In genomic region chr3:116221686-116222010, GRCm38 (mm10) we compare ENCODE assay signal across 11 mouse cellular contexts. TPM values are rescaled to one million over a fixed set of nuclear protein-coding genes. Genes with fewer than 3 reads are reported as not detected.
DNase-seq lines count a peak whose midpoint lies in the region; ATAC-seq and TF ChIP-seq lines count a peak whose summit lies in the region.
"Had no signal": no experiment of that assay in that cellular context is flagged by ENCODE, and none has a peak within 500 bp of the region (broad histone marks: within the 10 kb centered on the region; RNA-seq: fewer than 3 reads in every experiment).

No protein-coding gene starts in this region.

- peak; percentile 33 for TF ChIP-seq CTCF in lung, embryonic 14.5 days (IDR thresholded peaks at IDR 0.05; ENCODE audit: low read depth)

- 7% methylated on average over 3 of the region's 3 CpGs for WGBS in lung, embryonic 14.5 days
- WGBS in embryonic facial prominence, embryonic 10.5 days, result 17% methylated on average over 3 of the region's 3 CpGs

- peak; percentile 41 to 89 for DNase-seq in adrenal gland, adult (ENCODE audit: inconsistent age in 2 of 2, low spot score in 1 of 2)
- DNase-seq in adrenal gland, postnatal 4 days (ENCODE audit: low spot score in 2 of 2), result no peak
- DNase-seq in lung, embryonic 14.5 days, result peak; percentile 69
- DNase-seq in lung, postnatal 36 days, result no peak
- peak; percentile 21 for DNase-seq in embryonic facial prominence, embryonic 10.5 days (ENCODE audit: low spot score)
- DNase-seq in skeletal muscle tissue, adult 2 months (ENCODE audit: low read depth, low spot score), result peak; percentile 30
- no peak for DNase-seq in thymus, adult 18-20 months
- DNase-seq in spleen, postnatal 4 days (ENCODE audit: low spot score in 2 of 2), result no peak
- DNase-seq: cerebellum, adult 11 months had no signal

- no peak overlapping the region for H3K9ac ChIP-seq in lung, embryonic 14.5 days
- H3K9ac ChIP-seq: midbrain, embryonic 12.5 days had no signal

- H3K36me3 ChIP-seq in lung, embryonic 14.5 days (ENCODE audit: insufficient read depth), result no peaks in the 10 kb centered on the region
- no peaks in the 10 kb centered on the region for H3K36me3 ChIP-seq in embryonic facial prominence, embryonic 10.5 days (replicated peaks)
- H3K36me3 ChIP-seq: midbrain, embryonic 12.5 days had no signal

- H3K9me3 ChIP-seq in lung, embryonic 14.5 days (ENCODE audit: low read depth, low read length), result no peaks in the 10 kb centered on the region
- H3K9me3 ChIP-seq in embryonic facial prominence, embryonic 10.5 days, result no peaks in the 10 kb centered on the region
- H3K9me3 ChIP-seq: midbrain, embryonic 12.5 days had no signal

- H3K4me1 ChIP-seq in lung, embryonic 14.5 days (ENCODE audit: insufficient read depth), result peaks cover 4% of the 10 kb centered on the region; the same call in 1 of the 2 replicates
- peaks cover 22% of the 10 kb centered on the region for H3K4me1 ChIP-seq in embryonic facial prominence, embryonic 10.5 days

- no peak overlapping the region for H3K4me3 ChIP-seq in lung, embryonic 14.5 days (ENCODE audit: low read depth, low read length)
- no peak overlapping the region for H3K4me3 ChIP-seq in embryonic facial prominence, embryonic 10.5 days
- H3K4me3 ChIP-seq: midbrain, embryonic 12.5 days had no signal

- no peak overlapping the region for H3K4me2 ChIP-seq in lung, embryonic 14.5 days

- H3K27ac ChIP-seq in lung, embryonic 14.5 days (ENCODE audit: low read depth), result peak overlapping the region; percentile 75
- peak overlapping the region; percentile 44 for H3K27ac ChIP-seq in embryonic facial prominence, embryonic 10.5 days (replicated peaks)
- H3K27ac ChIP-seq: midbrain, embryonic 12.5 days had no signal

- no peaks in the 10 kb centered on the region for H3K27me3 ChIP-seq in lung, embryonic 14.5 days (ENCODE audit: insufficient read depth, low read length)
- 0 out of 2 replicates have a peak, but pooled peaks cover 4% of the 10 kb centered on the region for H3K27me3 ChIP-seq in embryonic facial prominence, embryonic 10.5 days (replicated peaks; ENCODE audit: low read depth, poor library complexity, severe bottlenecking)
- H3K27me3 ChIP-seq: midbrain, embryonic 12.5 days had no signal

- peak; percentile 75 for ATAC-seq in lung, embryonic 14.5 days (ENCODE audit: insufficient read depth)

RNA-seq across cellular contexts. Expression of gene Gpr88, which starts 31.7 kb away (rescaled TPM):
- total RNA-seq in adrenal gland, postnatal 4 days (2021), result under 1 TPM; 0.50 to 0.82 TPM
- 1.3 and 1.7 TPM in 2 replicates for polyA plus RNA-seq in lung, embryonic 14.5 days (2014; fragmentation: Nextera tagmentation; extraction: Ambion mirVana)
- 0.52 TPM in 1 of 2 replicates, not detected in the other for polyA plus RNA-seq in embryonic facial prominence, embryonic 10.5 days (2016; fragmentation: Nextera tagmentation; extraction: Ambion mirVana)
- total RNA-seq: gastrocnemius, adult 8-10 months had no signal

Comparison
In these comparisons a context has a peak if more than half of its experiments do, and no peak if none do; other contexts are left out.
1. DNase-seq: peak in adrenal gland, adult (2 of 2), lung, embryonic 14.5 days (single experiment), embryonic facial prominence, embryonic 10.5 days (single experiment) and skeletal muscle tissue, adult 2 months (single experiment); none in adrenal gland, postnatal 4 days (0 of 2), lung, postnatal 36 days (single experiment), thymus, adult 18-20 months (0 of 2) and spleen, postnatal 4 days (0 of 2).